Mouse (Mus musculus) left cerebral cortex, adult 2 months (tissue): ENCODE measurements around the gene Riok1. TPM values are rescaled to one million over a fixed set of nuclear protein-coding genes. Genes with fewer than 3 reads are reported as not detected.

Experiments used
- DNase-seq, 2 experiments: peaks; one replicate each; pipeline ENCODE4 v3.0.0; 2021 to 2022; ENCODE audit warnings: low spot score in 2 of 2, mixed read lengths in 1 of 2; ENCODE audit errors: extremely low spot score in 1 of 2
- H3K27ac ChIP-seq: fragments of 200-600 bp; 2 replicates; pipeline ENCODE4 v1.8.1; 2022
- H3K4me3 ChIP-seq: fragments of 200-600 bp; 2 replicates; pipeline ENCODE4 v1.8.1; 2022
- CTCF ChIP-seq: fragments of 200-600 bp; IDR thresholded peaks from 2 replicates; pipeline ENCODE4 v1.8.1; 2022; ENCODE audit warnings: antibody characterized with exemption, mild to moderate bottlenecking, moderate library complexity
- intact Hi-C: fragments of 180-260 bp; cut with DNase I; formaldehyde crosslinking; loops from one replicate; pipeline ENCODE4 v1.15.1; 2025
- total RNA-seq, 2 experiments: library from RNA; stranded (reverse); gene quantifications; 2 replicates each; pipeline ENCODE4 v1.2.3; 2021

Gene Riok1
- total RNA-seq, 2 experiments from 2014 or later, result 27.7 TPM

DNA sequence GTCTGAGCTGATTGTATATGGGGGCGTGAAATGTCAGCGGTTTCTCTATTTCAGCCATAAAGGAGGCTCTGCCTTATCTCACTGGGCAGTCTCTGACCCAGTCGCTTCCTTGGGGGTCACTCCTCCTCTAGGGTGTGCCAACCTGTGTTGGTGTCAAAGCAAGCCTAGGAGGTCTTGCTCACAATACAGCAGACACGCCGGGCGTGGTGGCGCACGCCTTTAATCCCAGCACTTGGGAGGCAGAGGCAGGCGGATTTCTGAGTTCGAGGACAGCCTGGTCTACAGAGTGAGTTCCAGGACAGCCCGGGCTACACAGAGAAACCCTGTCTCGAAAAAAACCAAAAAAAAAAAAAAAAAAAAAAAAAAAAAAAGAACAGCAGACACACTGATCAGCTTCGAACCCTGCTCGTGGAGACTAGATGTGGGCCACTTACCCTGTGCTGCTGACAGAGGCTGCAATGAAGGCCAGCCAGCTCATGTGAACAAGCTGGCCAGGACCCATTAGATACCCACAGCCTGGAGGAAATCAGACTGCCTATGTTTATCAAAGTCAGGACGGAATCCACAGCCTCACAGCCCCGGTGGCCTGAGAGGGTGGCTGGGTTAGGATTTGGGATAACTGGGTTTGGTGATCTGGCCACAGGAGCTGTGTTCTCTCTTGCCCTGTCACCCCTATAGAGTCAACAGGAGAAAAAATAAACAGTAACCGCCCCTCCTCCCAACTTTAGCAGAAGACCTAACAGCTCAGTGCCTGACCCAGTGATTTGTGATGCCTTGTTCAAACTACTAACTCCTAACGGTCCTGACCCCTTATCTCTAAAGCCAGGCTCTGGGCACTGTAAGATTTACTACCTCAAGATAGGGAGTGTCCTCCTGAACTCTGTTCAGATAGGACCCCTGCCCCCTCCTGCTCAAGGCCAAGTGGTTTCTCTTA lies 36.8 kb downstream of the Riok1 start:
- no peak overlapping the region for H3K27ac ChIP-seq
- no peak for TF ChIP-seq CTCF
- no peak overlapping the region for H3K4me3 ChIP-seq
- no peak for DNase-seq
- intact Hi-C loops, result no loop called here

DNA sequence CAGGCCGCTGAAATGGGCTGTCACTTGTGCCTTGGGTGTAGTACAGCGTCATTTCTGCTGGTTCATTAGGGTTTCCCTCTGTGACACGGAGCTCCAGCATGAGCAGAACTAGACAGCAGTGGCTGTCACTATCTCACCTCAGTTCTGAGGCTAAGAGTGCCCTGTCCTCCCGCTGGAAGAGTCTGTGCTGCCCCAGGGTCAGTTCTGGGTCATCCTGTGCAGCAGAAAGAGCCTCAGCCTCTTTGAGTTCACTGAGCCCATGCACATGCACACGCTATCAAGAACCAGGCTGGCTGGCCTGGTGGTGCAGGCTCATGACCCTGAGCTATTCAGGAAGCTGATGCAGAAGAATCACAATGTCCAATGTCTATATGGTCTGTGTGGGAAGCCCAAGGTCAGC lies 37.6 kb downstream of the Riok1 start:
- intact Hi-C loops, result no loop called here

DNA sequence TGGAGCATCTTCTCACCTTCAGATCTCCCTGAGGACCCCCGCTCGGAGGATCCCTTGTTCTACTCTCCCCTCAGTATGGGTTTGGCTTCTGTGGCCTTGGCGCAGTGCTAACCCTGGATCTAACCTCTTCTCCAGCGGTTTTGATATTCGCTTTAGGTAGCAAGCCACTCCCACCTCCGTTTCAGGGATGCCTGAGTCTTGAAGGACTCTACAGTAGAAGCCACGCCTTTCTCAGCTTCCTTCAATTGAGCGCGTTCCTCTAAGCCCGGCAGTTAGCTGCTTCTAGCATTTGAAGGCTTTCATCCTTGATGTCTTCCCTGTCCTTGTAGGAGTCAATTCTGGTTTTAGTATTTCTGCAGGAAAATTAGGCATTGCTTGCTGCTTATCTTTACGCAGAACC lies 40.3 kb downstream of the Riok1 start:
- intact Hi-C loops, result no loop called here
- no peak for DNase-seq
- no peak for TF ChIP-seq CTCF
- Histone ChIP-seq H3K4me3 (no peak overlapping the region), H3K27ac (no peak overlapping the region)

More for the DNA sequence above, 37.6 kb downstream of the Riok1 start:
- TF ChIP-seq CTCF, result no peak
- H3K27ac ChIP-seq, result no peak overlapping the region
- no peak for DNase-seq
- H3K4me3 ChIP-seq, result no peak overlapping the region

DNA sequence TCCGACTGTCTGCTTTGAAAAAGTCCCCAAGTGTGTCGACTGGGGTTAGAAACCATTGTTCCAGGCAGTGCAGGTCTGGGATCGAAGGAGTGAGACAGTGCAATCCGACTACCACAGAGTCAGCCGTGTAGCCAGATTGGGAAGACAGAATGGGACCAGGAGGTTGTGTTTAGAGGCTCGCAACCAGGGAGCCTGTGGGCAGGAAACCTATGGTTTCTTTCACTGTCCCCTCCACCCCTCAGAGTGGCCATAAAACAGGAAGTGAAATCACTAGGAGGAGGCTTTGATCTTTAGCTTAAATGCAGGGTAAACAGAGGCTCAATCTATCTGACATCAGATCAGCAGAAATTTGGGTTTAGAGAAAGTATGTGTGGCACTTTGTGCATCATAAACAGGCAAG lies 42.0 kb downstream of the Riok1 start:
- Histone ChIP-seq H3K4me3 (no peak overlapping the region), H3K27ac (no peak overlapping the region)
- no peak for DNase-seq
- intact Hi-C loops, result no loop called here
- no peak for TF ChIP-seq CTCF

DNA sequence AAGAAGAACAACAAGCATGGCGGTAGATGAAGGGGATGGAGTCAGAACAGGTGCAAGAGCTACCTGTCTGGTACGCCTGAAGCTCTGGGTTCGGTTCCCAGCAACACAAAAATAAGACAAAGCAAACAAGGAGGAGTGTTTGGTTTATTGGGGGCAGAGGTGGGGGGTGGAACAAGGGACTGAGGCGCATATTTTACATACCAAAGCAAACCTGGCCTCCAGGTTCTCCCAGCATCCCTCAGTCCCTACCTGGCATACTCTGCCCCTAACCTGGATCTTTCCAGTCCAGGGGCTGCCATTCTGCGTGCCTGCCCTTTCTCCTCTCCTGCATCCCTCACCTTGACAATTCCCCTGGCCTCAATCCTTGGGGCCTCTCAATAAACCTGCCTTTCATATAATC lies 42.6 kb downstream of the Riok1 start:
- TF ChIP-seq CTCF, result no peak
- Histone ChIP-seq H3K4me3 (no peak overlapping the region), H3K27ac (no peak overlapping the region)
- no peak for DNase-seq
- intact Hi-C loops, result no loop called here

DNA sequence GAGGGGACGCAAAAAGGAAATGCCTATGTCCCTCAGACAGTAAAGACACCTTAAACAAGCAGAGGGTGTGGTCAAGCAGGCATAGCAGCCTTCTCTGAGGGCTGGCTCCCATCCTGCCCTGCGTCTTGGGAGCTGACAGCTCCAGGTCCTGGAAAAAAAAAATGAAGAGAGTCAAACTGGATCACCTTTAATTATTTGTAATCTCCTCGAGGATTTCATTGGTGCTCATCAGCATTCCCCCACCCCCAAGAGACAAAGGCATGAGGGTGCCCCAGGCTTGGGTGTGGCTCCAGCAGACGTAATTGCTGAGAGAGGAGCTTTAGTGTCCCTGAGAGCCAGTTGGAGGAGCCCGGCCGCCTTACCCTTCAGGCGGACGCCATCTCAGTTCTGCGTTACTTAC lies 43.2 kb downstream of the Riok1 start:
- TF ChIP-seq CTCF, result no peak
- H3K27ac ChIP-seq, result no peak overlapping the region
- H3K4me3 ChIP-seq, result no peak overlapping the region
- no peak for DNase-seq
- intact Hi-C loops, result no loop called here

DNA sequence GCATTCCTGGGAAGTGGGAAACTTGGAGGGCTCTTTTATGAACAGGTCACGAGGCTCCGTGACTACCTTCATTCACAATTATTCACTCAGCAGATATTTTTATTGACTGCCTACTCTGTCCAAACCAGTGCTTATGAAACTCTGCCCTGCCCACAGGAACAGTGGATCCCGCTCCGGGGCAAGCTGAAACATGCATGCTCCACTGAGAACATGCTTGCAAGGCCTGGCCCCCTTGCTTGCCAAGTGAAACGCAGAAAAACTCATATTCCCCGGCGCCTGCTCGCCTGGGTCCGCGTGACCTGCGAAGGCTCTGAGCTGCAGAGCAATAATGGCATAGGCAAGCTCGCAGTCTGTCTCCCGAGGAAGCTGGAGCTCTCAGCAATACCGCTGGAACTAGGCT lies 43.9 kb downstream of the Riok1 start:
- TF ChIP-seq CTCF, result no peak
- no peak overlapping the region for H3K27ac ChIP-seq

DNA sequence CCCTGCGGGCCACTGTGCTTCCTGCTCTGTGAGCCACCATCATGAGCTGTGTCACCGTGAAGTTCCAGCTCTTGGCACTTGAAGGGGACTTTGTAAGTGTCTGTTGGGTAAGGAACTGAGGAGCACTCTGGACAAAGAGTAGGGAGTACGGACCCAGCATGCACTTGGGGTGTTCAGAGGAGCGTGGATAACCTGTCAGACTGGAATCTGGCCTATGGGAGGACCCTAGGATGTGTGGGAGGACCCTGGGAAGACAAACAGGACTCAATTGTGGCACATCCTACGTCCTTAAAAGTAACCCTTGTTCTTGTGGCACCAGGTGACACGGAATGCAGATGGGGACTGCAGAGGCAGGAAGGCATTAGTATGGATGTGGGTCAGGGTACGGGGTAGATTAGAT lies 44.4 kb downstream of the Riok1 start:
- Histone ChIP-seq H3K27ac (no peak overlapping the region), H3K4me3 (no peak overlapping the region)
- TF ChIP-seq CTCF, result no peak
- DNase-seq, result no peak
- intact Hi-C loops, result no loop called here

More for the DNA sequence above, 43.9 kb downstream of the Riok1 start:
- no peak overlapping the region for H3K4me3 ChIP-seq
- no peak for DNase-seq
- intact Hi-C loops, result no loop called here

DNA sequence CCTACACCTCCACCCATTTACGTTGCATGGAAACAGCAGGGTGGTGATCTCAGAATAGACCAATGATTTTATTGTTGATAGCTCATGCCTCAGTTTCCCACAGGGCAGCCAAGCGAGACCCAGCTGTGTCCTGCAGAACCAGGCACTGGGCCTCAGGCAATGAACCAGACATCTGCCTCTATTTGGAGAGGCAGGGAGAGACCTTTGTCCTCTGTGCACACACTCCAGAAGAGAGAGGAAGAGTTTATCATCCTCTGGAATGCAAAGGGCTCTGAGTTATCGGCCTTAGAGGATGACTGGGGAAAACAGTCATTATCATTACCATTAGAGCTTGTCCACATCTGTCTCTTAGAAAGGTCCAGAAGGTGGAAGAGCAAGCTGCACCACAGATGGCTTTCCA lies 49.9 kb downstream of the Riok1 start:
- intact Hi-C loops, result no loop called here
- no peak overlapping the region for H3K27ac ChIP-seq
- TF ChIP-seq CTCF, result no peak
- no peak overlapping the region for H3K4me3 ChIP-seq
- no peak for DNase-seq

DNA sequence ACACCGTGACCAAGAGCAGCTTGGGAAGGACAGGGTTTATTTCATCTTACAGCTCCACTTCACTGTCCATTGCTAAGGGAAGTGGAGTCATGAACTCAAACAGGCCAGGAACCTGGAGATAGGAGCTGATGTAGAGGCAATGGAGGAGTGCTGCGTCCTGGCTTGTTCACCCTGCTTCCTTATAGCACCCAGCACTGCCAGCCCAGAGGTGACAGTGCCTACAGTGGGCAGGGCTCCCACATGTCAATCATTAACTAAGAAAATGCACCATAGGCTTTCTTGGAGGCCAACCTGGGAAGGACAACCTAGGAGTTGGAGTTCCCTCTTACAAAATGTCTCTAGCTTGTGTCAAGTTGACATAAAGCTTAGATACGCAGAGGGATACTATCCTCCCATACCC lies 51.2 kb downstream of the Riok1 start:
- intact Hi-C loops, result no loop called here
- no peak overlapping the region for H3K27ac ChIP-seq
- no peak overlapping the region for H3K4me3 ChIP-seq
- DNase-seq, result no peak
- TF ChIP-seq CTCF, result no peak

DNA sequence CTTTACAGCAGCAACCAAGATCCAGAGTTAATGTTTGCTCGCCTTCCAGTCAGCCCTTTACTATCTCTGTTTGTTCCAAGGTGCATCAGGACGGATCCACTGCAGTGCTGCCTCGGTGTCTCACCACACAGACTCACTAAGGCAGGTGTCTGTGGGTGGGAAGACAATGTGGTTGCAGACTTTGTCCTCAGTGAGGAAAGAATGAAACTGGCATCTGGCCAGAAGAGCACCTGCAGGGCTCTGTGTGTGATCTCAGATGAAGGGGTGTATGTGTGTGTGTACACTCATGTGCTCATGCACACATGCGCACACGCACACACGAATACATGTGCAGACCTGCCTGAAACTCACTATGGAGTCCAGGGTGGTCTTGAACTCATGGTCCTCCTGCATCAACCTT lies 52.7 kb downstream of the Riok1 start:
- intact Hi-C loops, result no loop called here
- H3K4me3 ChIP-seq, result no peak overlapping the region
- DNase-seq, result no peak
- no peak for TF ChIP-seq CTCF
- no peak overlapping the region for H3K27ac ChIP-seq

DNA sequence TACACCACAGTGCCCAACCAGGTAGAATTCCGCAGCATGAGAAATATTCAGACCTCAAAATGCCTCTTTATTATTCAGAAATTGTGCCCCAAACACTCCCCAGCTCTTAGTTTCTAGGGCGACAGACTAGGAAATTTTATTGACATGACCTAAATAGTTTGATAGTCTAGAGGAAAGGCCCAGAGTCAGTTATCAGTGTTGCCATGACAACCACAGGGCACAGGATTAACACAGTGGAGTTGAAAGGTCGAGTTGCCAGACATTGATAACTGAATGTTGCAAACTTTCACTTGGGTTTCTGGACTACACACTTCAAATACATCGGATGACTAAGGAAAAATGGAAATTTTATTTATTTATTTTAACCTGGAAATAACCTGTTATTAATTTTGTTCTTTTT lies 53.1 kb downstream of the Riok1 start:
- intact Hi-C loops, result no loop called here
- Histone ChIP-seq H3K4me3 (no peak overlapping the region), H3K27ac (no peak overlapping the region)
- DNase-seq, result no peak
- TF ChIP-seq CTCF, result no peak

DNA sequence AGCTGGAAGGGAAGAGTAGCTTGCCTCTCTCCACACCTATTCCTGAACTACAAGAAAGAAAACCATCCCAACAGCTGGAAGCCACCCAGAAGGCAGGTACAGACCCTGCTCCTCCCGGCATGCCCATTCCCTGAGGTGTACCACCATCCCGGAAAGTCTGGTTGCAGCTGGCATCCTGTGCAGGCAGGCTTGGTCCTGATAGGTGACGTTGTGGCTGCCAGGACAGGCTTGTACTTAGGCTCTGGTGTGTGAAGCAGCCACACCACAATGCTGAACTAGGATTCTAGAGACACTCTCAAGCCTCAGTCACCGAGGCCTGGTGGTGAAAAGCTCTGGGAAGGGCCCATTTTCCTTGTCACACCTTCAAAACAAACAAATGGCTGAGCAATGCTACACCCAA lies 59.4 kb downstream of the Riok1 start:
- no peak for TF ChIP-seq CTCF
- DNase-seq, result no peak
- intact Hi-C loops, result no loop called here
- no peak overlapping the region for H3K27ac ChIP-seq
- no peak overlapping the region for H3K4me3 ChIP-seq
